In genomic region chr11:59068922-59069321, GRCm38 (mm10) we compare ENCODE assay signal across 22 mouse cellular contexts.
DNase-seq lines count a peak whose midpoint lies in the region; ATAC-seq and TF ChIP-seq lines count a peak whose summit lies in the region.
"Had no signal": no experiment of that assay in that cellular context is flagged by ENCODE, and none has a peak within 500 bp of the region (broad histone marks: within the 10 kb centered on the region; RNA-seq: fewer than 3 reads in every experiment).

No protein-coding gene starts in this region.

- H3K4me3 ChIP-seq in heart, embryonic 11.5 days (ENCODE audit: low read depth, low read length) = no peak overlapping the region
- H3K4me3 ChIP-seq in layer of hippocampus, adult 2 months = no peak overlapping the region
- H3K4me3 ChIP-seq in CH12.LX (replicated peaks in 1 of 3; ENCODE audit: low read depth in 2 of 3, low read length in 2 of 3, poor library complexity in 1 of 3) (no peak overlapping the region), myocyte (no peak overlapping the region)
- H3K4me3 ChIP-seq: embryonic facial prominence, embryonic 15.5 days; erythroblast, embryonic 14.5 days; forebrain, embryonic 12.5 days; heart, embryonic 13.5 days; hindbrain, embryonic 15.5 days had no signal

- DNase-seq in heart, adult 11 months = peak; percentile 65
- no peak for DNase-seq in layer of hippocampus, adult 2 months (ENCODE audit: low spot score in 2 of 2)
- DNase-seq in layer of hippocampus, adult 9-10 months (ENCODE audit: low spot score) = no peak
- peak; percentile 8 for DNase-seq in CH12.LX (ENCODE audit: extremely low read depth)
- DNase-seq in testis, postnatal 10 days (ENCODE audit: low spot score) = no peak
- DNase-seq in cerebellum, postnatal 14 days = no peak
- DNase-seq: adrenal gland, postnatal 14 days; cerebellum, adult 2 months; cerebellum, postnatal 10 days; embryo, embryonic 11 days; forebrain, postnatal 0 days; gastrocnemius, postnatal 14 days; heart, postnatal 36 days had no signal

- H3K9ac ChIP-seq in heart, embryonic 11.5 days (ENCODE audit: low read depth, low read length) = no peak overlapping the region
- no peak overlapping the region for H3K9ac ChIP-seq in CH12.LX (ENCODE audit: insufficient read depth, low read depth)
- H3K9ac ChIP-seq: embryonic facial prominence, embryonic 15.5 days; forebrain, embryonic 12.5 days; forebrain, postnatal 0 days; heart, embryonic 13.5 days; hindbrain, embryonic 15.5 days had no signal

- TF ChIP-seq CTCF in layer of hippocampus, adult 2 months (conservative IDR thresholded peaks at IDR 0.05) = no peak
- TF ChIP-seq CTCF in CH12.LX (conservative IDR thresholded peaks at IDR 0.05 in 1 of 2, IDR thresholded peaks at IDR 0.05 in 1 of 2; ENCODE audit: low read depth in 2 of 2, low read length in 2 of 2) = no peak

- no peaks in the 10 kb centered on the region for H3K27me3 ChIP-seq in heart, embryonic 11.5 days (ENCODE audit: control insufficient read depth, insufficient read depth, low read length)
- H3K27me3 ChIP-seq in CH12.LX (replicated peaks) (peaks cover 83% of the 10 kb centered on the region), myocyte (ENCODE audit: control insufficient read depth, insufficient read depth, insufficient read length) (peaks cover 34% of the 10 kb centered on the region)
- H3K27me3 ChIP-seq: embryonic facial prominence, embryonic 15.5 days; forebrain, embryonic 12.5 days; heart, embryonic 13.5 days; hindbrain, embryonic 15.5 days had no signal

- TF ChIP-seq RAD21 in CH12.LX (IDR thresholded peaks at IDR 0.05; ENCODE audit: low read depth, low read length) = no peak

- dilution Hi-C loops in CH12.LX (cut with MboI; ENCODE audit: extremely low pct_ligation_motif_present, extremely low pct_unique_long_range_greater_than_20kb, low sequenced_read_pairs) = no loop called here

- H3K4me1 ChIP-seq in heart, embryonic 11.5 days (ENCODE audit: control insufficient read depth, insufficient read depth, low read length) = no peaks in the 10 kb centered on the region
- peaks cover 4 to 18% of the 10 kb centered on the region in 2 experiments; a peak in 3 of 4 replicates for H3K4me1 ChIP-seq in CH12.LX (ENCODE audit: control insufficient read depth in 1 of 2, insufficient read depth in 2 of 2)
- H3K4me1 ChIP-seq: embryonic facial prominence, embryonic 15.5 days; hindbrain, embryonic 15.5 days had no signal

- H3K79me2 ChIP-seq in CH12.LX (replicated peaks; ENCODE audit: control insufficient read depth, extremely low read depth, insufficient read depth, poor library complexity, severe bottlenecking) (no peaks in the 10 kb centered on the region), myocyte (ENCODE audit: control insufficient read depth, insufficient read depth) (no peaks in the 10 kb centered on the region)

- TF ChIP-seq POLR2A in CH12.LX (IDR thresholded peaks at IDR 0.05; ENCODE audit: low read depth, low read length) = no peak
- TF ChIP-seq POLR2A in myocyte (IDR thresholded peaks at IDR 0.05; ENCODE audit: insufficient read length, low read depth) = no peak

- no peak overlapping the region for H3K4me2 ChIP-seq in heart, embryonic 11.5 days
- H3K4me2 ChIP-seq in CH12.LX (ENCODE audit: insufficient read depth, low read depth, poor library complexity, severe bottlenecking) (no peak overlapping the region), myocyte (ENCODE audit: low read depth) (no peak overlapping the region)
- H3K4me2 ChIP-seq: embryonic facial prominence, embryonic 15.5 days; forebrain, embryonic 12.5 days; heart, embryonic 13.5 days; hindbrain, embryonic 15.5 days had no signal

- no peak overlapping the region for H3ac ChIP-seq in myocyte (ENCODE audit: control insufficient read depth, insufficient read length)

- in situ Hi-C loops in CH12.LX (cut with MboI; ENCODE audit: low pct_ligation_motif_present, low pct_unique_long_range_greater_than_20kb, low sequenced_read_pairs) = no loop called here

- H3K27ac ChIP-seq in heart, embryonic 11.5 days (ENCODE audit: low read depth, low read length) = no peak overlapping the region
- peak overlapping the region; percentile 79 for H3K27ac ChIP-seq in layer of hippocampus, adult 2 months
- H3K27ac ChIP-seq in CH12.LX (ENCODE audit: insufficient read depth, low read depth) = no peak overlapping the region
- H3K27ac ChIP-seq: embryonic facial prominence, embryonic 15.5 days; forebrain, embryonic 12.5 days; heart, embryonic 13.5 days; hindbrain, embryonic 15.5 days had no signal

- no peaks in the 10 kb centered on the region for H3K9me3 ChIP-seq in heart, embryonic 11.5 days (replicated peaks; ENCODE audit: control insufficient read depth, low read length)
- H3K9me3 ChIP-seq in CH12.LX (replicated peaks; ENCODE audit: low read length) = peaks cover 8% of the 10 kb centered on the region
- H3K9me3 ChIP-seq: embryonic facial prominence, embryonic 15.5 days; forebrain, embryonic 12.5 days; heart, embryonic 13.5 days; hindbrain, embryonic 15.5 days had no signal

- ATAC-seq in heart, embryonic 11.5 days (replicated peaks; ENCODE audit: insufficient number of reproducible peaks, low FRiP score, low TSS enrichment) = no peak
- ATAC-seq: activated CD4-positive, CD25-positive, alpha-beta regulatory T cell, adult 4 months; forebrain, postnatal 0 days; Patski had no signal

- WGBS in heart, embryonic 11.5 days (ENCODE audit: insufficient replicate concordance) = 79% methylated on average over 8 of the region's 8 CpGs

- TF ChIP-seq EP300 in CH12.LX (IDR thresholded peaks at IDR 0.05; ENCODE audit: low read length) = no peak

- H3K36me3 ChIP-seq in heart, embryonic 11.5 days (ENCODE audit: control insufficient read depth, insufficient read depth, low read length) = peaks cover 6% of the 10 kb centered on the region; the same call in 1 of the 2 replicates
- no peaks in the 10 kb centered on the region for H3K36me3 ChIP-seq in CH12.LX (replicated peaks in 1 of 2; ENCODE audit: control insufficient read depth in 1 of 2, insufficient read depth in 1 of 2, low read length in 1 of 2)
- peaks cover 4% of the 10 kb centered on the region for H3K36me3 ChIP-seq in myocyte (ENCODE audit: control insufficient read depth, insufficient read depth)
- H3K36me3 ChIP-seq: embryonic facial prominence, embryonic 15.5 days; forebrain, embryonic 12.5 days; hindbrain, embryonic 15.5 days had no signal

TF ChIP-seq in CH12.LX, 34 proteins besides CTCF, POLR2A, EP300 and RAD21:
- no peak for TF ChIP-seq POLR2AphosphoS2 (IDR thresholded peaks at IDR 0.05; ENCODE audit: low read depth, low read length)
- TF ChIP-seq NRF1 (IDR thresholded peaks at IDR 0.05; ENCODE audit: low read depth, low read length) = no peak
- TF ChIP-seq USF2 (conservative IDR thresholded peaks at IDR 0.05; ENCODE audit: low read depth, low read length) = no peak
- no peak for TF ChIP-seq TCF12 (IDR thresholded peaks at IDR 0.05; ENCODE audit: low read depth, low read length)
- no peak for TF ChIP-seq SMC3 (IDR thresholded peaks at IDR 0.05; ENCODE audit: low read depth, low read length)
- TF ChIP-seq PAX5 (IDR thresholded peaks at IDR 0.05; ENCODE audit: low read length) = no peak
- no peak for TF ChIP-seq E2F4 (IDR thresholded peaks at IDR 0.05; ENCODE audit: insufficient replicate concordance, low read depth, low read length)
- no peak for TF ChIP-seq GABPA (IDR thresholded peaks at IDR 0.05; ENCODE audit: insufficient replicate concordance, low read depth, low read length)
- no peak for TF ChIP-seq MAZ (IDR thresholded peaks at IDR 0.05; ENCODE audit: low read depth, low read length)
- TF ChIP-seq SIN3A (IDR thresholded peaks at IDR 0.05; ENCODE audit: low read length) = no peak
- no peak for TF ChIP-seq JUN (IDR thresholded peaks at IDR 0.05; ENCODE audit: insufficient read depth, low read depth, low read length)
- TF ChIP-seq MAX (IDR thresholded peaks at IDR 0.05; ENCODE audit: low read length) = no peak
- TF ChIP-seq ELF1 (IDR thresholded peaks at IDR 0.05; ENCODE audit: low read depth, low read length) = no peak
- TF ChIP-seq MEF2A (IDR thresholded peaks at IDR 0.05; ENCODE audit: borderline replicate concordance, low read depth, low read length) = no peak
- no peak for TF ChIP-seq MAFK (IDR thresholded peaks at IDR 0.05; ENCODE audit: insufficient replicate concordance, low read length)

TF ChIP-seq in myocyte, 11 proteins besides CTCF, POLR2A, EP300 and RAD21:
- no peak for TF ChIP-seq REST (IDR thresholded peaks at IDR 0.05; ENCODE audit: insufficient read depth, insufficient read length)
- peak in 1 of 3 experiments; percentile 72 for TF ChIP-seq MYOD1 (IDR thresholded peaks at IDR 0.05; ENCODE audit: control insufficient read depth in 1 of 3, insufficient read length in 2 of 3, low read depth in 2 of 3)
- peak in 2 of 3 experiments; percentile 34 to 53 for TF ChIP-seq MYOG (IDR thresholded peaks at IDR 0.05; ENCODE audit: control insufficient read depth in 1 of 3, insufficient read depth in 1 of 3, insufficient read length in 2 of 3, low read depth in 2 of 3)

Comparison
In these comparisons a context has a peak if more than half of its experiments do, and no peak if none do; other contexts are left out.
1. DNase-seq: peak in heart, adult 11 months (single experiment) and CH12.LX (single experiment); none in layer of hippocampus, adult 2 months (0 of 2), layer of hippocampus, adult 9-10 months (single experiment), testis, postnatal 10 days (single experiment) and cerebellum, postnatal 14 days (0 of 2).